Comparison of ENCODE assay signal across 9 mouse cellular contexts in the genomic region with DNA sequence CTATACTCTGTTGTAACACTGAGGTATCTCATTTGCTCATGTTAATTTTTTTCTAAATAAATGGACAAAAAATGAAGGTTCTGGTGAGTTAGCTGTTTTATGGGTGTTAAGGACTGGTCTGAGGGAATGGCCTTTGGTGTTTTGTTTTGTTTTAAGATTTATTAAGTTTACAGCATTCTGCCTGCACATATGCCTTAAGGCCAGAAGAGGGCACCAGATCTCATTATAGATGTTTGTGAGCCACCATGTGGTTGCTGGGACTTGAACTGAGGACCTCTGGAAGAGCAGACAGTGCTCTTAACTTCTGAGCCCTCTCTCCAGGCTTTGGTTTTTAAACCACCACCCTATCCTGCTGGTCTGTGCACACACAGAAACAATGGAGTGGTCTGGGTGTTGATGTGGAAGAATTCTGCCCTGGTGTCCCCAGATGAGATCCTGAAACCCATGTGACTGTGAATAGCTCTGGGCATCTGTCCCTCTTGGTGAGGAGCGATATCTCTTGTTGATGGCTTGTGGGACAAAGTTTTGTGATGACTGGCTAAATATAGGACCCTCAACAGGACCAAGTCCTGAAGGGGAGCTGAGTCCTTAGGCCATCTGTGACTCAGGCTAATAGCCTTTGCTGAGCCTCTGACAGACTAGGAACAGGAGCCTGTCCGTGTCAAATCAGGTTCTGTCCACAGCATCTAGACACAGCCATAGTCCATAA. TPM values are rescaled to one million over a fixed set of nuclear protein-coding genes. Genes with fewer than 3 reads are reported as not detected.
DNase-seq lines count a peak whose midpoint lies in the region; ATAC-seq lines count a peak whose summit lies in the region.
"Had no signal": no experiment of that assay in that cellular context is flagged by ENCODE, and none has a peak within 500 bp of the region (broad histone marks: within the 10 kb centered on the region; RNA-seq: fewer than 3 reads in every experiment).

No protein-coding gene starts in this region.

- peak; percentile 69 to 74 for DNase-seq in heart, adult 18-20 months
- no peak for DNase-seq in heart, postnatal 25 days (ENCODE audit: low spot score)
- DNase-seq in thymus, postnatal 0 days (ENCODE audit: low spot score), result peak; percentile 27
- no peak for DNase-seq in thymus, adult 18-20 months
- no peak for DNase-seq in spleen, postnatal 14 days (ENCODE audit: low spot score in 2 of 2)
- no peak for DNase-seq in layer of hippocampus, adult 9-10 months (ENCODE audit: low spot score)
- no peak for DNase-seq in kidney, adult 11 months

- H3K36me3 ChIP-seq in heart, embryonic 15.5 days, result peaks cover 41% of the 10 kb centered on the region

- 51% methylated on average over 2 of the region's 2 CpGs for WGBS in heart, embryonic 15.5 days

- ATAC-seq in heart, embryonic 15.5 days (replicated peaks; ENCODE audit: insufficient number of reproducible peaks, insufficient read depth, low FRiP score, low read depth), result peak; percentile 75

- H3K27me3 ChIP-seq in heart, embryonic 15.5 days, result no peaks in the 10 kb centered on the region

- no peak overlapping the region for H3K4me2 ChIP-seq in heart, embryonic 15.5 days
- H3K4me2 ChIP-seq: hindbrain, embryonic 14.5 days had no signal

- intact Hi-C loops in heart, postnatal 25 days (cut with DNase I), result no loop called here

- no peak overlapping the region for H3K9ac ChIP-seq in heart, embryonic 15.5 days
- H3K9ac ChIP-seq: hindbrain, embryonic 14.5 days had no signal

- peaks cover 37% of the 10 kb centered on the region for H3K4me1 ChIP-seq in heart, embryonic 15.5 days (replicated peaks)

- H3K4me3 ChIP-seq in heart, embryonic 15.5 days, result no peak overlapping the region

- no peaks in the 10 kb centered on the region for H3K9me3 ChIP-seq in heart, embryonic 15.5 days (replicated peaks)

- H3K27ac ChIP-seq in heart, embryonic 15.5 days, result peak overlapping the region; percentile 84

RNA-seq across cellular contexts. Expression of a gene that starts 27.1 kb away (rescaled TPM):
- total RNA-seq in heart, adult 18-20 months (2021), result 100 to 1,000 TPM; 287 to 306 TPM
- total RNA-seq in heart, postnatal 25 days (2021), result 100 to 1,000 TPM; 277 to 296 TPM
- polyA plus RNA-seq in thymus, postnatal 0 days (2015; fragmentation: Nextera tagmentation; extraction: Ambion mirVana), result 30.4 and 37.2 TPM in 2 replicates
- 102 and 108 TPM in 2 replicates for polyA plus RNA-seq in heart, embryonic 15.5 days (2015; fragmentation: Nextera tagmentation; extraction: Ambion mirVana)

Comparison
In these comparisons a context has a peak if more than half of its experiments do, and no peak if none do; other contexts are left out.
1. DNase-seq: peak in heart, adult 18-20 months (2 of 2) and thymus, postnatal 0 days (single experiment); none in heart, postnatal 25 days (single experiment), thymus, adult 18-20 months (0 of 2), spleen, postnatal 14 days (0 of 2), layer of hippocampus, adult 9-10 months (single experiment) and kidney, adult 11 months (single experiment).